Mouse (Mus musculus) bone marrow, adult 2 months (tissue): Measurements from ENCODE around the gene Foxr1.
A peak's percentile ranks its signal among the peaks of the same experiment; 100 is the strongest.

Source experiments
- CTCF ChIP-seq: fragments of 200-500 bp; IDR thresholded peaks from 2 replicates; pipeline ENCODE4 v1.5.1; 2011; ENCODE audit warnings: low read length, control low read depth; ENCODE audit not compliant: control insufficient read depth, insufficient read depth
- POLR2A ChIP-seq: fragments of 200-500 bp; IDR thresholded peaks from 2 replicates; pipeline ENCODE4 v1.6.1; 2011; ENCODE audit warnings: low read depth, mild to moderate bottlenecking, control low read depth, low read length, borderline replicate concordance; ENCODE audit not compliant: control insufficient read depth

GRCm38 (mm10) chr9:44406906-44407751 is 33.8 kb downstream of the Foxr1 start, which contains the start of the genes Rps25 and Trappc4:
- peak; percentile 56; the same call in 1 of the 2 replicates for TF ChIP-seq POLR2A
- TF ChIP-seq CTCF: no peak
